Mouse (Mus musculus): ENCODE measurements around the gene Iqschfp. TPM values are rescaled to one million over a fixed set of nuclear protein-coding genes. Genes with fewer than 3 reads are reported as not detected.

The Iqschfp gene
- total and polyA plus RNA-seq, 2 experiments from 2014 or later = 2.7 to 5.6 TPM

DNA sequence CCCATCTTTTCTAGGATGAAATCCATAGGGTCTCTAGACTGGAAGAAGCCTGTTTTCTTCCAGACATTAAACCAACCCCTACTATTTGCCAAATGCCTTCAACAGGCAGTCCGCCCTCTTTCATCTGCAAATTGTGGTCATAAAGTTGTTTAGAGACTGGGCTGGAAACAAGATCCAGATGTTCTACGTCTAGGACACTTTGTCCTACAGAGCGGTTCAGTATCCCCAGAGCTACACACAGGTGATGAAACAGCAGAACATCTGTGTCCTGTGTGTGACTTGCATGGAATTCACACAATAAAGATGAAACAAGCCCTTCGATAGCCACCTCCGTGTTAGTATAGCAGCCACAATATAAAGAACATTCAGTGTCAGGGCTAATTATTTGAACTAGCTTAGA lies 596.3 kb downstream of the Iqschfp start:
- Histone ChIP-seq H3K27ac (no peak overlapping the region), H3K4me3 (ENCODE audit: low read length) (no peak overlapping the region), H3K4me1 (ENCODE audit: insufficient read depth, low read length) (no peaks in the 10 kb centered on the region), H3K9ac (replicated peaks; ENCODE audit: low read length) (no peak overlapping the region), H3K9me3 (ENCODE audit: low read length) (no peaks in the 10 kb centered on the region), H3K27me3 (ENCODE audit: insufficient read depth, low read length) (no peaks in the 10 kb centered on the region), H3K36me3 (ENCODE audit: insufficient read depth, low read length) (no peaks in the 10 kb centered on the region), H3K4me2 (ENCODE audit: low read depth, low read length) (no peak overlapping the region)
- ATAC-seq = no peak
- no peak for TF ChIP-seq CTCF (IDR thresholded peaks at IDR 0.05; ENCODE audit: low read depth)
- DNase-seq (ENCODE audit: low spot score) = no peak
- 81% methylated on average over 5 of the region's 5 CpGs for WGBS

DNA sequence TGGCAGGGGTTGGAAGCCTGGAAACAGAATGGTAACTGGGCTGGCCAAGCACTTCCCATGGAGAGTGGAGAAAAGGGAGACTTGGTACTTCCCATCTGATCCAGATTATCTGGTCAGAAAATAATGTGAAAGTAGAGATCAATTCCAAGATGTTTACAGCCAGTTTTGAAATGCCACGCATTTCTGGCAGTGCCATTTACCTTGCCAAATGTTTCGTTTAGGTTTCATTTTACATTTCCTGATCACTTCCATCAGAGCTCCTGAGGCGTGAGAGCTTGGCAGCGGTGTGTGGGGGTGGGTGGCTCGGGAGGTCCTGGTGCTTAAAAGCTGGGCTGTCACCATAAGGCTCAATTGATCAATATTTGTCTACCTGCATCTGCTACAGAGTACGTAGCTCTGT lies 599.5 kb downstream of the Iqschfp start:
- no peak overlapping the region for H3K4me3 ChIP-seq (ENCODE audit: low read length)
- H3K27ac ChIP-seq = no peak overlapping the region
- H3K36me3 ChIP-seq (ENCODE audit: insufficient read depth, low read length) = no peaks in the 10 kb centered on the region
- WGBS = 77% methylated on average over 6 of the region's 6 CpGs
- no peak overlapping the region for H3K4me2 ChIP-seq (ENCODE audit: low read depth, low read length)
- no peaks in the 10 kb centered on the region for H3K27me3 ChIP-seq (ENCODE audit: insufficient read depth, low read length)
- ATAC-seq (no peak), DNase-seq (ENCODE audit: low spot score) (no peak)
- H3K4me1 ChIP-seq (ENCODE audit: insufficient read depth, low read length) = peaks cover 5% of the 10 kb centered on the region; the same call in 1 of the 2 replicates
- no peak overlapping the region for H3K9ac ChIP-seq (replicated peaks; ENCODE audit: low read length)
- H3K9me3 ChIP-seq (ENCODE audit: low read length) = no peaks in the 10 kb centered on the region
- no peak for TF ChIP-seq CTCF (IDR thresholded peaks at IDR 0.05; ENCODE audit: low read depth)

DNA sequence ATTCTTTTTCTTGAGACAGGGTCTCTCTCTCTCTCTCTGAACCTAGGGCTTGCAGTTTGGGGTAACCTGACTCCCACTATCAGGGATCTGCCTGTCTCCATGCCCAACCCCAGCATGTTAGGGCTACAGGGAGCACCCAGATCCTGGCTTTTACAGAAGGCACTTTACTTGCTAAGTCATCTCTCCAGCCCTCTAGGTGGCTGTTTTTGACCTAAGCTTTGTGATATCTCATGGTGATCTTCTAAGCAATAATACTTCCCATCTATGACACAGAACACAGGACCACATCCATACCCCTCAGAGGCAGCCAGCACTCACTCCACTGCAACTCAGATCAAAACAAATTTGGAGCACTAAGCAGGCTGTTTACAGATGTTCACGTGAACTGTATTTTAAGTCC lies 600.0 kb downstream of the Iqschfp start:
- 78% methylated on average over 1 of the region's 1 CpGs for WGBS
- Histone ChIP-seq H3K4me1 (ENCODE audit: insufficient read depth, low read length) (peaks cover 5% of the 10 kb centered on the region; the same call in 1 of the 2 replicates), H3K4me2 (ENCODE audit: low read depth, low read length) (no peak overlapping the region), H3K36me3 (ENCODE audit: insufficient read depth, low read length) (no peaks in the 10 kb centered on the region), H3K9ac (replicated peaks; ENCODE audit: low read length) (no peak overlapping the region), H3K4me3 (ENCODE audit: low read length) (no peak overlapping the region), H3K9me3 (ENCODE audit: low read length) (no peaks in the 10 kb centered on the region), H3K27ac (peak overlapping the region; percentile 68; the same call in 1 of the 2 replicates), H3K27me3 (ENCODE audit: insufficient read depth, low read length) (no peaks in the 10 kb centered on the region)
- DNase-seq (ENCODE audit: low spot score) (no peak), ATAC-seq (no peak)
- no peak for TF ChIP-seq CTCF (IDR thresholded peaks at IDR 0.05; ENCODE audit: low read depth)

DNA sequence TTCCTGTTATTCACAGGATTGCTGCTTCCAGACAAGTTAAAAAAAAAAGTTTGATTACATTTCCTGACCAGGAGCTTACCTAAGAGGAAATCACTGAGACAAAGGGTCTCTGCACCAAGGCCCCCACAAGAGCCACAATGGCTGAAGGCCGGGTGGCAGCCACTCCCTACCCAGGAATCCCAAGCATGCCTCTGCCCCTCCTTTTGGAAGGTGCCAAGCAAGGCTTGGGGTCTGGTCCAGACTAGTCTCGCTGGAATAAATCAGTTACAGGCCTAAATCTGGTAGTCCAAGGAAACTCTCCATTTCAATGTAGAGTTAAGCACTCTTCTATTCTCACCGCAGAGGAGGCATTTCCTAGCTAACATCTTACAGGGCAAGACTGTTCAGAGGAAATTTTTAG lies 600.5 kb downstream of the Iqschfp start:
- H3K9me3 ChIP-seq (ENCODE audit: low read length) = no peaks in the 10 kb centered on the region
- H3K4me1 ChIP-seq (ENCODE audit: insufficient read depth, low read length) = peaks cover 5% of the 10 kb centered on the region; the same call in 1 of the 2 replicates
- 31% methylated on average over 3 of the region's 3 CpGs for WGBS
- DNase-seq (ENCODE audit: low spot score) (no peak), ATAC-seq (no peak)
- H3K4me3 ChIP-seq (ENCODE audit: low read length) = no peak overlapping the region
- peak overlapping the region; percentile 68; the same call in 1 of the 2 replicates for H3K27ac ChIP-seq
- H3K9ac ChIP-seq (replicated peaks; ENCODE audit: low read length) = no peak overlapping the region
- H3K4me2 ChIP-seq (ENCODE audit: low read depth, low read length) = peak overlapping the region; percentile 91; the same call in 1 of the 2 replicates
- TF ChIP-seq CTCF (IDR thresholded peaks at IDR 0.05; ENCODE audit: low read depth) = no peak
- H3K27me3 ChIP-seq (ENCODE audit: insufficient read depth, low read length) = no peaks in the 10 kb centered on the region
- H3K36me3 ChIP-seq (ENCODE audit: insufficient read depth, low read length) = no peaks in the 10 kb centered on the region

DNA sequence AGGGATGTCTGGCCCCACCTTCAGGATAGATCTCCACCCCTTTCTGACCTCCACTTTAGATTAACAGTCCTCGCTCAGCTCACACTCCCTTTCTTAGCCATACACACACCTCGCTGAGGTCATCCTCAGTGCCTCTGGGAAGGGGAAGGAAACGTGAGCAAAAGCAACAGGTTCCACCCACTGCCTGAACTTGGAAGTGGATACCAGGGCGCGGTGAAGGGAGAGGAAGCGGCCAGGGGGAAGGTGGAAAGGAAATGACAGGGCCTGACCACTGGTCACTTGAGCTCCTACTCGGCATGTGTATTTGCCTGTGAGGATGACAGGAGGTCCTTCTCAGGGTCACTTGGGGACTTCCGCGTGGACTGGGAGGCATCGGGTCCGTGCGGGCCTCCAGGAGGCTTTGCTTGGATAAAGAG lies 601.1 kb downstream of the Iqschfp start:
- H3K4me3 ChIP-seq (ENCODE audit: low read length) = peak overlapping the region; percentile 62
- peak overlapping the region; percentile 68 for H3K27ac ChIP-seq
- TF ChIP-seq CTCF (IDR thresholded peaks at IDR 0.05; ENCODE audit: low read depth) = no peak
- DNase-seq (ENCODE audit: low spot score) (peak; percentile 51), ATAC-seq (peak; percentile 11)
- no peaks in the 10 kb centered on the region for H3K27me3 ChIP-seq (ENCODE audit: insufficient read depth, low read length)
- peak overlapping the region; percentile 91 for H3K4me2 ChIP-seq (ENCODE audit: low read depth, low read length)
- H3K9ac ChIP-seq (replicated peaks; ENCODE audit: low read length) = peak overlapping the region; percentile 67
- H3K4me1 ChIP-seq (ENCODE audit: insufficient read depth, low read length) = peaks cover 5% of the 10 kb centered on the region; the same call in 1 of the 2 replicates
- H3K9me3 ChIP-seq (ENCODE audit: low read length) = no peaks in the 10 kb centered on the region
- WGBS = 4% methylated on average over 12 of the region's 12 CpGs
- H3K36me3 ChIP-seq (ENCODE audit: insufficient read depth, low read length) = no peaks in the 10 kb centered on the region

DNA sequence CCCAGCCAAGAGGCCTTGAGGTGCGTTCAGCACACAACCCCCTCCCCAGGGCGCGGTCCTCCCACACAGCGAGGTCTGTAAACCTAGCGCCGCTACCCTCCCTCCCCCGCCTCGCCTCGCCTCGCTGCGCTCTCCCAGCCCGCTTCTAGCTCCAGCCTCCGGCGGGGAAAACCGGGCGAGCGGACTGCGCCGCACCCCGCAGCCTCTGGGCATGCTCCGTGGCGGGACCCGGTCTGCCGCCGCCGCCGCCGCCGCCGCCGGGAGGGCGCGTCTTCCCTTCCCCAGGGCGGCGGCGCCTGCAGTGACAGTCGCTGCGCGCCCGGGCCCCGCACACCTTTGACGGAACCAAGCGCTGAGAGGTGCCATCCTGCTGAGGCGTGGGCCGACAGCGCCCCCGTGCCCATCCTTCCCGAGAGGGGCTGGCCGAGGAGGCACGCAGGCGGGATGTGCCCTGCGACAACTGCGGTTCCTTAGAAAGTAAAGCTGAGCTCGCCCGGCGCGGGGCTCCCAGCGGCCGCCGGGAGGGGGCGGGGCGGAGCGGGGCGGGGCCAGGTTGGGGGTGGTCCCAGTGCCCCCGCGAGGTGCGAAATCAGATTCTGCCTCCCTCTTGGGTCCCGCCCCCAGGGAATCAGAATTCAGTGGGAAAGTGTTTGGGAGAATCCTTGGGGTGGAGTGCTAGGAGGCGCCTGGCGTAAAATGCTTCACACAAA lies 601.7 kb downstream of the Iqschfp start:
- WGBS = under 1% methylated on average over 47 of the region's 70 CpGs
- peak overlapping the region; percentile 62 for H3K4me3 ChIP-seq (ENCODE audit: low read length)

More for the DNA sequence above, 601.7 kb downstream of the Iqschfp start:
- H3K27me3 ChIP-seq (ENCODE audit: insufficient read depth, low read length) = no peaks in the 10 kb centered on the region
- peak; percentile 77 for ATAC-seq
- no peaks in the 10 kb centered on the region for H3K36me3 ChIP-seq (ENCODE audit: insufficient read depth, low read length)
- peak overlapping the region; percentile 67 for H3K9ac ChIP-seq (replicated peaks; ENCODE audit: low read length)
- H3K27ac ChIP-seq = peak overlapping the region; percentile 68
- peak; percentile 81 for DNase-seq (ENCODE audit: low spot score)
- peak; percentile 37 for TF ChIP-seq CTCF (IDR thresholded peaks at IDR 0.05; ENCODE audit: low read depth)
- peak overlapping the region; percentile 91 for H3K4me2 ChIP-seq (ENCODE audit: low read depth, low read length)
- H3K4me1 ChIP-seq (ENCODE audit: insufficient read depth, low read length) = peaks cover 5% of the 10 kb centered on the region; the same call in 1 of the 2 replicates
- H3K9me3 ChIP-seq (ENCODE audit: low read length) = no peaks in the 10 kb centered on the region
